ENCODE assay signal across 14 mouse cellular contexts in the genomic region with DNA sequence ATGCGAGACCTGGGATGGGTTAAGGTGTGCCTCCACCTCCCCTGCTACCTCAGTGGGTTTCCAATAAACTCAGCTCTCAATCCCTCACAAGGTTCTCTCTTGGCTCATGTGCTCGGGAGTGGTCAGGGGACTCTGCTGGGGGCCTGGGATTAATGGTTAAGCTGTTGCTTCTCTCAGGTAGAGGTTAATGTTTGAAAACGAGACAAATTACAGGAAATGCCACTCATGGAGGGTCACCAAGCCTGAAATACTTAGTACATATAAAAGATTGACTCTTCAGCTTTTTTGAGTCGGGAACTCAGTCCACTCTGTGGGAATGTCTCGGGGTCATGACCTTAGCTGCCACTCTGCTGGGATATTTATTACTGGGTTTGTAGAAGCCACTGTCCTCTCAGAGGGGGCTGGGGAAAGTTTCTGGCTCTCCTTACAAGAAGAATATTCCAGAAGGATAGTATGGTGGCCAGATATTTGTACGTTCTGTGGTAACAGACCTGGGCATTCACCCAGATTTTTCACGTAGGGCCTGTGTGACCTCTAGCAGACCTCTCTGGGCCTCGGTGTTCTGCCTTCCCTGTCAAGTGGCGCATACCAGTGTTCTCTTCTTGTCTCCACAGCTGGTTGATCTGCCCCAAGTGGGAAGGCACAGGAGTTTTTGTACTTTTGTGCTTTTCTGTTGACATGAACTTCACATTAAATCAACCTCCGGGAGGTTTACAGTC. TPM values are rescaled to one million over a fixed set of nuclear protein-coding genes. Genes with fewer than 3 reads are reported as not detected.
DNase-seq lines count a peak whose midpoint lies in the region; ATAC-seq lines count a peak whose summit lies in the region.
"Had no signal": no experiment of that assay in that cellular context is flagged by ENCODE, and none has a peak within 500 bp of the region (broad histone marks: within the 10 kb centered on the region; RNA-seq: fewer than 3 reads in every experiment).

No protein-coding gene starts in this region.

- ATAC-seq in heart, embryonic 15.5 days (replicated peaks; ENCODE audit: insufficient number of reproducible peaks, insufficient read depth, low FRiP score, low read depth): 0 out of 2 replicates have a peak, but pooled peaks have one; percentile 21
- ATAC-seq in heart, embryonic 11.5 days (replicated peaks; ENCODE audit: insufficient number of reproducible peaks, low FRiP score, low TSS enrichment): no peak
- peak; percentile 72 for ATAC-seq in kidney, embryonic 16.5 days (ENCODE audit: low FRiP score, low TSS enrichment)
- no peak for ATAC-seq in stomach, embryonic 15.5 days (ENCODE audit: insufficient read depth, low FRiP score, low read depth)

- H3K9ac ChIP-seq in heart, embryonic 15.5 days: no peak overlapping the region
- no peak overlapping the region for H3K9ac ChIP-seq in heart, embryonic 11.5 days (ENCODE audit: low read depth, low read length)
- no peak overlapping the region for H3K9ac ChIP-seq in kidney, embryonic 16.5 days (replicated peaks; ENCODE audit: low read length)
- no peak overlapping the region for H3K9ac ChIP-seq in stomach, embryonic 15.5 days
- H3K9ac ChIP-seq: hindbrain, embryonic 15.5 days; limb, embryonic 15.5 days had no signal

- no peaks in the 10 kb centered on the region for H3K9me3 ChIP-seq in heart, embryonic 15.5 days (replicated peaks)
- no peaks in the 10 kb centered on the region for H3K9me3 ChIP-seq in heart, embryonic 11.5 days (replicated peaks; ENCODE audit: control insufficient read depth, low read length)
- no peaks in the 10 kb centered on the region for H3K9me3 ChIP-seq in kidney, embryonic 16.5 days (ENCODE audit: low read length)
- H3K9me3 ChIP-seq in stomach, embryonic 15.5 days: no peaks in the 10 kb centered on the region
- H3K9me3 ChIP-seq: forebrain, embryonic 10.5 days; hindbrain, embryonic 15.5 days; limb, embryonic 15.5 days had no signal

- intact Hi-C loops in heart, postnatal 10 days (cut with DNase I): no loop called here

- peak; percentile 35 to 48 for DNase-seq in heart, postnatal 10 days
- no peak for DNase-seq in spleen, postnatal 10 days (ENCODE audit: low spot score in 2 of 2)
- DNase-seq in urinary bladder, adult 18-20 months (ENCODE audit: low spot score in 2 of 2): no peak
- DNase-seq: gastrocnemius, postnatal 10 days; right cerebral cortex, postnatal 4 days; thymus, adult 2 months had no signal

- no peaks in the 10 kb centered on the region for H3K36me3 ChIP-seq in heart, embryonic 15.5 days
- H3K36me3 ChIP-seq in heart, embryonic 11.5 days (ENCODE audit: control insufficient read depth, insufficient read depth, low read length): no peaks in the 10 kb centered on the region
- H3K36me3 ChIP-seq in kidney, embryonic 16.5 days (ENCODE audit: insufficient read depth, low read length): no peaks in the 10 kb centered on the region
- no peaks in the 10 kb centered on the region for H3K36me3 ChIP-seq in stomach, embryonic 15.5 days
- H3K36me3 ChIP-seq: forebrain, embryonic 10.5 days; hindbrain, embryonic 15.5 days; limb, embryonic 15.5 days had no signal

- H3K27me3 ChIP-seq in heart, embryonic 15.5 days: no peaks in the 10 kb centered on the region
- no peaks in the 10 kb centered on the region for H3K27me3 ChIP-seq in heart, embryonic 11.5 days (ENCODE audit: control insufficient read depth, insufficient read depth, low read length)
- H3K27me3 ChIP-seq in kidney, embryonic 16.5 days (ENCODE audit: insufficient read depth, low read length): no peaks in the 10 kb centered on the region
- H3K27me3 ChIP-seq in stomach, embryonic 15.5 days (replicated peaks): no peaks in the 10 kb centered on the region
- H3K27me3 ChIP-seq: hindbrain, embryonic 15.5 days; limb, embryonic 15.5 days had no signal

- WGBS in heart, embryonic 15.5 days: 44% methylated on average over 10 of the region's 10 CpGs
- WGBS in heart, embryonic 11.5 days (ENCODE audit: insufficient replicate concordance): 49% methylated on average over 10 of the region's 10 CpGs
- WGBS in kidney, embryonic 16.5 days: 27% methylated on average over 10 of the region's 10 CpGs
- 37% methylated on average over 10 of the region's 10 CpGs for WGBS in stomach, embryonic 15.5 days

- H3K4me2 ChIP-seq in heart, embryonic 15.5 days: no peak overlapping the region
- no peak overlapping the region for H3K4me2 ChIP-seq in heart, embryonic 11.5 days
- H3K4me2 ChIP-seq in kidney, embryonic 16.5 days (replicated peaks; ENCODE audit: low read depth, low read length): no peak overlapping the region
- no peak overlapping the region for H3K4me2 ChIP-seq in stomach, embryonic 15.5 days
- H3K4me2 ChIP-seq: hindbrain, embryonic 15.5 days; limb, embryonic 15.5 days had no signal

- no peak overlapping the region for H3K4me3 ChIP-seq in heart, embryonic 15.5 days
- H3K4me3 ChIP-seq in heart, embryonic 11.5 days (ENCODE audit: low read depth, low read length): no peak overlapping the region
- H3K4me3 ChIP-seq in kidney, embryonic 16.5 days (ENCODE audit: low read length): no peak overlapping the region
- H3K4me3 ChIP-seq in stomach, embryonic 15.5 days (replicated peaks): no peak overlapping the region
- H3K4me3 ChIP-seq: forebrain, embryonic 10.5 days; hindbrain, embryonic 15.5 days; limb, embryonic 15.5 days had no signal

- peak overlapping the region; percentile 80 for H3K27ac ChIP-seq in heart, embryonic 15.5 days
- no peak overlapping the region for H3K27ac ChIP-seq in heart, embryonic 11.5 days (ENCODE audit: low read depth, low read length)
- H3K27ac ChIP-seq in kidney, embryonic 16.5 days (ENCODE audit: low read length): peak overlapping the region; percentile 81
- peak overlapping the region; percentile 51; the same call in 1 of the 2 replicates for H3K27ac ChIP-seq in stomach, embryonic 15.5 days
- H3K27ac ChIP-seq: forebrain, embryonic 10.5 days; hindbrain, embryonic 15.5 days; limb, embryonic 15.5 days had no signal

- H3K4me1 ChIP-seq in heart, embryonic 15.5 days (replicated peaks): peaks cover 20% of the 10 kb centered on the region
- peaks cover 6% of the 10 kb centered on the region for H3K4me1 ChIP-seq in heart, embryonic 11.5 days (ENCODE audit: control insufficient read depth, insufficient read depth, low read length)
- H3K4me1 ChIP-seq in kidney, embryonic 16.5 days (ENCODE audit: insufficient read depth, low read length): peaks cover 17% of the 10 kb centered on the region
- H3K4me1 ChIP-seq in stomach, embryonic 15.5 days: no peaks in the 10 kb centered on the region

RNA-seq across cellular contexts. Expression of a gene that starts 17.8 kb away (rescaled TPM):
- 0.27 TPM in 1 of 2 replicates, not detected in the other for polyA plus RNA-seq in heart, embryonic 15.5 days (2015; fragmentation: Nextera tagmentation; extraction: Ambion mirVana)
- polyA plus RNA-seq in heart, embryonic 11.5 days (2014; fragmentation: Nextera tagmentation; extraction: Ambion mirVana): 0.15 TPM in 1 of 2 replicates, not detected in the other
- under 1 TPM in 1 of 2 experiments, not detected in 1; 0.29 TPM for total RNA-seq in heart, postnatal 10 days (2021)
- 0.42 and 0.73 TPM in 2 replicates for polyA plus RNA-seq in kidney, embryonic 16.5 days (2015; fragmentation: Nextera tagmentation; extraction: Ambion mirVana)
- 0.98 and 1.3 TPM in 2 replicates for polyA plus RNA-seq in stomach, embryonic 15.5 days (2015; fragmentation: Nextera tagmentation; extraction: Ambion mirVana)
- total RNA-seq: megakaryocyte progenitor cell, adult 5-6 weeks had no signal

RNA-seq across cellular contexts. Expression of a gene that starts 27.5 kb away (rescaled TPM):
- 0.08 TPM in 1 of 2 replicates, not detected in the other for polyA plus RNA-seq in heart, embryonic 15.5 days (2015; fragmentation: Nextera tagmentation; extraction: Ambion mirVana)
- 0.17 TPM in 1 of 2 replicates, not detected in the other for polyA plus RNA-seq in heart, embryonic 11.5 days (2014; fragmentation: Nextera tagmentation; extraction: Ambion mirVana)
- total RNA-seq in heart, postnatal 10 days (2021): not detected
- polyA plus RNA-seq in kidney, embryonic 16.5 days (2015; fragmentation: Nextera tagmentation; extraction: Ambion mirVana): 0.21 and 0.22 TPM in 2 replicates
- 0.24 TPM in 1 of 2 replicates, not detected in the other for polyA plus RNA-seq in stomach, embryonic 15.5 days (2015; fragmentation: Nextera tagmentation; extraction: Ambion mirVana)
- total RNA-seq: gastrocnemius, postnatal 10 days; megakaryocyte progenitor cell, adult 5-6 weeks had no signal
- polyA plus RNA-seq: limb, embryonic 15.5 days; thymus, adult 2 months had no signal

RNA-seq across cellular contexts. Expression of a gene that starts 49.4 kb away (rescaled TPM):
- 7.3 and 10.7 TPM in 2 replicates for polyA plus RNA-seq in heart, embryonic 15.5 days (2015; fragmentation: Nextera tagmentation; extraction: Ambion mirVana)
- polyA plus RNA-seq in heart, embryonic 11.5 days (2014; fragmentation: Nextera tagmentation; extraction: Ambion mirVana): 19.1 and 19.6 TPM in 2 replicates
- total RNA-seq in heart, postnatal 10 days (2021): 1 to 10 TPM; 4.2 to 6.2 TPM
- polyA plus RNA-seq in kidney, embryonic 16.5 days (2015; fragmentation: Nextera tagmentation; extraction: Ambion mirVana): 78.9 and 83.5 TPM in 2 replicates
- polyA plus RNA-seq in stomach, embryonic 15.5 days (2015; fragmentation: Nextera tagmentation; extraction: Ambion mirVana): 20.1 and 23.9 TPM in 2 replicates

Comparison
In these comparisons a context has a peak if more than half of its experiments do, and no peak if none do; other contexts are left out.
1. ATAC-seq: peak in heart, embryonic 15.5 days (single experiment) and kidney, embryonic 16.5 days (single experiment); none in heart, embryonic 11.5 days (single experiment) and stomach, embryonic 15.5 days (single experiment).
2. DNase-seq: peak in heart, postnatal 10 days (2 of 2); none in spleen, postnatal 10 days (0 of 2) and urinary bladder, adult 18-20 months (0 of 2).